Mouse (Mus musculus): ENCODE measurements around the gene Rbpj. TPM values are rescaled to one million over a fixed set of nuclear protein-coding genes. Genes with fewer than 3 reads are reported as not detected.

Rbpj gene
- polyA plus RNA-seq, 1 experiment from 2014 or later = 28.1 TPM

GRCm38 (mm10) chr5:53509927-53510326, 44.0 kb downstream of the Rbpj start:
- DNase-seq (ENCODE audit: low spot score) = no peak

DNA sequence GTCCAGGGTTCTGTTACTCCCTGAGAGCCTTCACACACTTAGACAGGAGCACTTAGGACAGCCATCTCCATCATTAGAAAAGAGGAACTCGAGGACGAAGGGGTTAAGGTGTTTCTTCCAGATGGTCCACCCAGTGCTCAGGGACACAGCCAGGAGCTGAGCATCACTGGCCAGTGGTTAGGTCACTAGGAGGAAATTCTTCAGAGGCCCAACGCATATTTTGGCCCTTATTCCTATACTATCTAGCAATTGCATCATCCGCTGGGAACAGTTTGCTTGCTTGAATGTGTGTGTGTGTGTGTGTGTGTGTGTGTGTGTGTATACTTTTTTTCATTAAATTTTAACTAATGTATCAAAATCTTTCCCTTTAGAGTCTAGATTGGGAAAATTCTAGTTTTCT, 45.5 kb downstream of the Rbpj start:
- DNase-seq (ENCODE audit: low spot score) = no peak

DNA sequence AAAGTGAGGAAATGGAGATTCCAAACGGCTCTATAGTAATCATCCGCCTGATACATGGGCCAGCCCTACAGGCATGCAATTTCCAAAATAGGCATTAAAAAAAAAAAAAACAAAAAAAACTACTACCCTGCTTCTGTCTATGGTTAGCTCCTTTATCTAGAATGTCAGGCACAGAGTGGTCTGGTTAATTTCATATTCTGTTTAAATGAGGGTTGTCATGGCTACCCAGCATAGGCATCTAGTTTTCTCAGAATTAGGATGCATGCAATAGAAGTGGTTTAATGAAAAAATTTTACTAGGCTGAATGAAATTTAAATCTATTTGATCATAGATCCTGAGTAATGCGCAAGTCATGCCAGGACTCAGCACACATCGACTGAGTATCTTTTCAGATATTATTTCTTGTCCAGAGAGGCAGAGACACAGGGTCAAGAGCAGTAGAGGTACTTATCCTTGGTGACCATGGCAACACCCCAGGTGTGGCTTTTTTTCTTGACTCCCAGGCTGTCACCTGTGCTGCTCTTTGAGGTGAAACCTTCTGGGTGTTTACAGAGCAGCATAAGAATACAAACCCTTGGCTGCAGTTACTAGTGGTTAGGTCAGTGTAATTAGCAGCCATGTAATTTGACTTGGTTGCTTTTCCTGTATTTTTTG, 49.1 kb downstream of the Rbpj start:
- DNase-seq (ENCODE audit: low spot score) = no peak

- no peak for DNase-seq (ENCODE audit: low spot score)
Measured at GRCm38 (mm10) chr5:53516482-53516881, 50.5 kb downstream of the Rbpj start.

DNA sequence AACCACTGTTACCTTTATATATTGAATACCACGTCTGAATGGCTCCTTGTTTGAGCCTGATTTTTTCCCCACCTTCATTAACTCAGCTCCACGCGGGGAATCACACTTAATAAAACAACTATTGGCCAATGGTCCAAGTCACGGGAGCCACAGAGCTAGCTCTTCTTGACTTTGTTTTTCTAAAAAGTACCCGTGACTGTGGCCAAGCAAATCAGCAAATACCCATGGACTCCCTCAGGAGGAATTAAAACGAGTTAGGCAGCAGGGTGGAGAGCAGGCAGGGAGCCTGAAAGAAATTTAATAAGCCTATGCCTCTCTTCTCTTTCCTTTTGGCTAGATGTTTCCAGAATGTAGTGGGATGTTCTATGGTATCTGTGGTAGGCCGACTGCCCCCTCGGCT, 51.9 kb downstream of the Rbpj start:
- no peak for DNase-seq (ENCODE audit: low spot score)

DNA sequence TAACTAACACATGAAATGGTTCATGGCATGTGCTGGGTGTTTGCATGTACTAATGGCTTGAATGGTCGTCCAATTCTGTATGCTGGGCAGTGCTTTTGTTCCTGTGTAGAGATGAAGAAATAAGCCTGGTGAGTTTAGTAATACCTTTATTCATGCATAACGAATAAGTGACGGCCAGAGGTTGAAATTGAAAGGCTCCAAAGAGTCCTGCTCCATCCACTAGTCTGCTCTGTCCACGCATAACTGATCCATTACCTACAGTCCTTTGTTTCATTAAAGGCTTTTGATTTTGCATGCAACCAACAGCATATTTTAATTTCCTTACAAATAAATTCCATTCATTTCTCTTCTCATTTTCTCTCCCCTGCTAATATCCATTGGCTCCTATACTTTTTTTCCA, 53.2 kb downstream of the Rbpj start:
- no peak for DNase-seq (ENCODE audit: low spot score)

DNA sequence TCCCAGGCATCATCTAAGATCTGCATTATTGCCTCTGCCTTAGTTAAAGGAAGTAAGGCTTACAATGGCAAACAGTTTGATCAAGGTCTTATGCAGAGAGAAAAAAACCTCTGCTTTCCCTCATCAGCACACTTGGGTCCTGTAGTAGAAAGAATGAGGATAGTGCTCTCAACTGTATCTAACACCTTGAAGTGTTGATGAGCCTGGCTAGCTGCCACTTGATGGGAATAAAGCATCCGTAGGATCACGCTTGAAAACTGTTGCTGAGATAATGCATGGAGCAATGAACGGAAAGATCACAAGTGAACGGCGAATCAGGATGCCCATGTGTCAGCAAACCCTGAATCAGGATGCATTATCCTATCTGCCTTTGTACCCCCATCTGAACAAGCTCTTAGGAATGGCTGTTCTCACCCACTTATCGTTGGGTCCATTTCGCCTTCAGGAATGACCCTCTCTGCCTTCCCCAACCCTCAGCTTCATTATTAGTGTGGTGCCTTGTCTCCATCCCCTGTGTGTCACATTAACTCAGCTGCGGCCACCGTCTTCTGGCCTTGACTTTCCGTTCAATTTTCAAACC, 54.1 kb downstream of the Rbpj start:
- DNase-seq (ENCODE audit: low spot score) = no peak

DNA sequence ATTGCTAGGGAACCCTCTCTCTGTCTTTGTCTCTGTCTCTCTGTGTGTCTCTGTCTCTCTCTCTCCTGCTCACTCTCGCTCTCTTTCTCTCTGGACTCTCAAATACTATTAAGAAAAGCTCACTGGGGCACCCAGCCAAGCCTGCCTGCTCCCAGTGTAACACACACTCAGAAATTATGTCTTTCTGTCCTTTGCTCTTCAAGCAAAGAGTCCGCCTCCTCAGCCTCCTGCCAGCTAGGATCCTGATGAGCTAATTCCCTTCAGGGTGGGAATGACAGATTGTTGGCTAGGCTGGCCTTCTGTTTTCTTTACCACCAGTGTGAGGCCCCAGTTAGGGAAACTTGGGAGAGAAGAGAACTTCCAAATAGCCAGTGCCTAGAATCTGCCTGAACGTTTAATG, 57.1 kb downstream of the Rbpj start:
- no peak for DNase-seq (ENCODE audit: low spot score)

- no peak for DNase-seq (ENCODE audit: low spot score)
Measured at GRCm38 (mm10) chr5:53524162-53524561, 58.2 kb downstream of the Rbpj start.

DNA sequence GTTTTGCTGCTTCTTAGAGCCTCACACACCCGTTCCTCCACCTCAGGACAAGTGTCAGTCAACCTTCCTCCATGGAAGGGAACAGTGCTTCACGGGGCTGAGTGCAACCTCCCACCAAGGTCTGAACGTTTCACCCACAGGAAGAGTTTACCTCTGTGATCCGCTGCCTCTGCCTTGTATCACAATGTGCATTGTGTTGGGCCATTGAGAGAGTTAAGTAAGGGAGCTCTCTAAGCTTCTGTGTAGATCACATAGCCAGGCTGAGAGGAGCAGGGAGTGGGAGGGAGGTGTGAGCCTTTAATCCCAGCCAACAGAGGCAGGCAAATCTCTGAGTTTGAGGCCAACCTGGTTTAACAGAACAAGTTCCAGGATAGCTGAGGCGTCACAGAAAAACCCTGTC, 58.9 kb downstream of the Rbpj start:
- DNase-seq (ENCODE audit: low spot score) = no peak

DNA sequence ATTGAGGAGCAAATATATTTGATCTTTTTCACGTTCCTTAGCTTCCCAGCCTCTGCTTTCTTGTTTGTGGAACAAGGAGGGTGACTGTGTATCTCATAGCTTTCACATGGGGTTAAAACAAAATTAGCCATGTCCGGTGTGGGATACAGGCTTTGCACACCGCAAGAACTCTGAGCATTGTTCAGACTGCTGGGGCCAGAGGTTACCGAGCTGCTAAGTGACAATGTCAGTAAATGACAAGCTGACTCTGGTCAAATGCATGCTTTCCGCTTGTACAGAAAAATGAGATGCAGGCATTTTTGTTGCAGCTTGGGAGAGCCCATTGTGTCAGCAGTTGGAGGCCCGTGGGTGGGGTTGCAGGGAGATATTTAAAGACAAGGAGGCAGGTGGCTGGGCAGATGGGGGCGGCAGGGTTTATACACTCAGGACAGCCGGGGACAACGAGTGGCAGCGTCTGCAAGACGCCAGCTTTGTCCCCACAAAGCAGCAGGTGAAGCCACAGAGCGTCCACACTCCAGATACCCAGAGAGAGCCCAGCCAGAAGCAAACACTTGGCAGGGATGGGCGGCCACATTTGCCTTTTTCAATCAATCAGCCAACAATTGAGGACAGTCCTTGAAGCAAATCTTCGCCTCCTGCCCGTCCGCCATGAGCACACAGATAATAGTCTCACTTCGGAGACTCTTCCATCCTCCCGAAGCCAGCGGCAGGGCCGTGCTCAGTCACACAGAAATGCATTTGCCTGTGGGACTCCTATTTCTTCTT, 59.5 kb downstream of the Rbpj start:
- DNase-seq (ENCODE audit: low spot score) = no peak

DNA sequence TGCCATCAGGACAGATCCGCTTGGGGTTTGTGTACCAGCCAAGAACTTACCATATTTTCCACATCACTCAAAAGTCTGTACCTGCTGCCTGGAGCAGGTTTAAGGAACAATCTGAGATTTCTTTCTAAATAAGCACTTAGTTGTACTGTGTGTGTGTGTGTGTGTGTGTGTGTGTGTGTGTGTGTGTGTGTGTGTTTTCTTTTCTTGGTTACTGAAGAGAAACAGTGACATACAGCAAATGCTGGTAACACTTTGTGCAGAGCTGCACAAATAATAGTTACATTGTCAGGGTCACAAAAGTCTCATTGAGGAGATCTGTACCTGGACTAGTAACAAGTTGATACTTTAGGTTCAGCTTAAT, 60.1 kb downstream of the Rbpj start:
- no peak for DNase-seq (ENCODE audit: low spot score)

DNA sequence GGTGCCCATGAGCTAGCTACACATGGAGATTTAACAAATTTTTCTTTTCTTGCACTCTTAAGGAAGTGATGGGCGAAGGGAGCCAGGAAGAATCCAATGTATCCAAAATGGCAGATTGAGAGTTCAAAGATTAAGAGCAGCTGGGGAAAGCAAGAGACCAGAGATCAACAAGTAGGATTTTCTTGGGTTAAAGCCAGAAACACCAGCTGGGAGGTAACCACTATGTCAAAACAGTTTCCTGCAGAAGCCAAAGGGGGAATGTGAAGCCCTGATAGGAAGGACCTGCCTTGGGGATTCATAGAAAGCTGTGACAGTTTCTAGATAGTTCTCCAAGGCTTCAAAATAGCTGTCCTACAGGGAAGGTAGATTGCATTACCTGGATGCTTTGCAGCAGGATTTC, 63.9 kb downstream of the Rbpj start:
- DNase-seq (ENCODE audit: low spot score) = no peak

GRCm38 (mm10) chr5:53535096-53535495, 69.1 kb downstream of the Rbpj start:
- DNase-seq (ENCODE audit: low spot score) = no peak

DNA sequence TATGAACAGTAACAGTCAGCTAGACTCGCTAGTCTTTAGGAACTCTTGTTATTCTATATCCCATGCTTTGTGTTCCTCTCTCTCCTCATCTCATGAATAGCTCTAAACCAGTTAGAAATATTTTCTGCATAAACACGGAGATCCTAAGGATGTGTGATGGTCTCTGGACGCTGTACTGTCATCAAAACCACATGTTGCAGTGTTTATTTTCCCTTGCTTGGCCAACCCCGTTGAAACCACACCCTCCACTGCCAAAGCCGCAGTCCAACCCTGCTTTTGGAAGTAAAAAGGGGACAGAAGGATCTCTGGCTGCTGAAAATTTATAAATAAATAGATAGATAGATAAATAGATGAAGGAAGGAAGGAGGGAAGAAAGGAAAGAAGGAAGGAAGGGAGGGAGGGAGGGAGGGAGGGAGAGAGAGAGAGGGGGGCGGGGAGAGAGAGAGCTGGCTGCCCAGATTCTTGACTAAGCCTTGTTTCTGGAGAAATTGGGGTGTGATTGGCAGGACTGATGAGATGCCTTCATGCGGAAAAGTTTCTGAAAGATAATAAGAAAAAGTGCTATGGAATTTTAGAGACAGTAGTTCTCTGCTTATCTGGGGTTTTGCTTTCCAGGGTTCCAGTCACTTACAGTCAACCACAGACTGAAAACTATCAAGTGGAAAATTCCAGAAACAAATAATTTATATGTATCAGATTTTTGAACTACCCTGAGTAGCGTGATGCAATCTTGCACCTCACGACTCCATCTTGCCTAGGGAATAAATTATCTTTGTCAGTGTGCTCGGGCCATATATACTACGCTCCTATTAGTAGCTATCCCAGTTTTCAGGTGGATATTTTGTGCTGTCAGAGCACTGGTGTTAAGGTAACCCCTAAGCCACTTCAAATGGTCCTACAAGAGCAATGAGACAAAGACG, 70.9 kb downstream of the Rbpj start:
- no peak for DNase-seq (ENCODE audit: low spot score)

- DNase-seq (ENCODE audit: low spot score) = no peak
Measured at GRCm38 (mm10) chr5:53539860-53540633, 74.1 kb downstream of the Rbpj start.

- DNase-seq (ENCODE audit: low spot score) = no peak
Measured at GRCm38 (mm10) chr5:53542073-53542472, 76.1 kb downstream of the Rbpj start.

DNA sequence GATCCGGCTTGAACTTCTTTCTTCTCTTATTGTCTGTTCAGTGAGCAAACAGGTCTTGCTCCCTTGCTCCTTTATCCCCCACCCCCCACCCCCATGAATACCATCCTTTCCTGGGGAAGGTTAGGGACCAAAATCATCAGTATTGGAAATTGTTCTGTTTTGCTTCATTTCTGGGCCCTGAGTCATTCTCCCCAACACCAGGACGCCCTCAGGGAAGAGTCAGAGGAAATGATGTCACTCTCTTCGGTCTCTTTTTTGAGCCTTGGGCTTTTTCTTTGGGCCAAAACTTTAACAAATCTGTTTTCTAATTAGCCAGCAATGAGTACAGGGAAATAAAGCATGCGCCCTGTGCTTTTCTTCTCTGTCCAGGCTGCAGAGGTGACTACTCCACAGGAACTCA, 77.4 kb downstream of the Rbpj start:
- DNase-seq (ENCODE audit: low spot score) = no peak

DNA sequence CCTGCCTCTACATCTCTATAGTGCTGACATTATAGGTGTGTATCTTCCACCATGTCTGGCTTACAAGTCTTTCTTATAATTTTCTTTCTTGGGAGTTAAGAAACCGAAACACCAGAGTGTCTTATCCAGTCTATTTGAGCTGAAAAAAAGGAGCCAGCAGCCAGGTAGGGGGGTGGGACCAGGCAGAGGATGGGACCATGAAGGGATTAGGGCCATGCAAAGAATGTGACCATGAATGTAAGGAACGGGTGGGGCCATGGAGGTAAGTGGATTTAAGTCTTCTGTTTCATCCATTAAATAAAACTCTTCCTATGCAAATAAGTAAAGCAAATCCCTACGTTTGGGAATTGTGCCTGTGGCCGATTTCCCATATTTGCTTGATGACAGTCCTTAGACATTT, 78.0 kb downstream of the Rbpj start:
- no peak for DNase-seq (ENCODE audit: low spot score)

DNA sequence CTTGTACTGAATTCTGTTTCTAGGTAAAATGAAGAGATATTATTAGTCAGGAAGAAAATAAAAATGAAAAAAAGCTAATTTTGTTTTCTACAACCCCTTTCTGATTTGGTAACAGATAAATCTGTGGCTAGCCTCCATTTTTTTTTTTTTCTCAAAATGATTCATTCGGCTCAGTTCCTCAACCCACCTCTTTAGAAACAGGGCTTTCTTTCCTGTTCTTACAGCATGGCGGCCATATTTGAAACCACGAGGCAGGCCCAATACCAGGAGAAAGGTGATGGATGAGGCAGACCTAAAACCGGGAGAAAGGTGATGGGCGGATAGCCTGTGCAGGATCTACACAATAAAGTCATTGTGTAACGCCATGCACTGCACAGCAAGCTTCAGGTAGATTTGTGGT, 80.5 kb downstream of the Rbpj start:
- no peak for DNase-seq (ENCODE audit: low spot score)

DNA sequence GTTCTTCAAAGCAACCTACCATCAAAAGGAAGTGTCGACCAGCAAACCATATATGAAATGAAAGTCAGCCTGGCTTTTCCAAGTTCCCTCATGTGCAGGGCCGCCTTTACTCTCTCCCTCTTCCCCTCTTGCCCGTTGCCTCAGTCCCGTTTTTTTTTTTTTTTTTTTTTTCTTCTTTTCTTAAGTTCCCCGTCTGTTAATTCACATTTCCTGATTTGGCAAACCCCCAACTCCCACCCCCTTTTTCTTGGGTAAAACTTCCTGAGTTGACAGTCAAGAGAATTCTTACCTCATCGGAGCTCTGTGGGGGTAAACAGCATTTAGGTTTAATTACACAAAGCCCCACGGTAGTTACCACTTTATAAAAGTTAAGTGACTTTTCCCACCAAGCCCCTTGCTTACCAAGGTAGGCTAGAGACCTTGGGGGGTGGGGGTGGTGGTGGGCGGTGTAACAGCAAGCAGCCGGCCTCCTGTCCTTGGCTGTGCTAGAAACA, 81.1 kb downstream of the Rbpj start:
- no peak for DNase-seq (ENCODE audit: low spot score)
